Mouse (Mus musculus) spleen, postnatal 14 days (tissue): Measurements from ENCODE around the gene Csk.
A peak's percentile ranks its signal among the peaks of the same experiment; 100 is the strongest.

Experiments used
- DNase-seq, 2 experiments: peaks; one replicate each; pipeline ENCODE4 v3.0.0; 2021 to 2022; ENCODE audit warnings: low spot score in 2 of 2

The Csk gene

GRCm38 (mm10) chr9:57653283-57653682, at the start of gene Csk:
Gene Csk (minus strand): TSS chr9:57653631.
- DNase-seq = no peak

- DNase-seq = no peak
Measured at GRCm38 (mm10) chr9:57698466-57699150, 45.2 kb upstream of the Csk start.

- DNase-seq = no peak
Measured at GRCm38 (mm10) chr9:57697380-57697779, 43.9 kb upstream of the Csk start.

- DNase-seq = no peak
Measured at GRCm38 (mm10) chr9:57696380-57697285, 43.2 kb upstream of the Csk start.

- DNase-seq = no peak
Measured at GRCm38 (mm10) chr9:57694108-57694507, 40.7 kb upstream of the Csk start.

- no peak for DNase-seq
Measured at GRCm38 (mm10) chr9:57688606-57689005, 35.2 kb upstream of the Csk start.

GRCm38 (mm10) chr9:57688158-57688557, 34.7 kb upstream of the Csk start:
- DNase-seq = no peak

GRCm38 (mm10) chr9:57687751-57688150, 34.3 kb upstream of the Csk start, which contains the start of gene Cyp1a1:
Gene Cyp1a1 (plus strand): TSS chr9:57687928.
- DNase-seq = no peak

- DNase-seq = no peak
Measured at GRCm38 (mm10) chr9:57686011-57686410, 32.6 kb upstream of the Csk start.

GRCm38 (mm10) chr9:57683520-57683919, 30.1 kb upstream of the Csk start, which contains the start of gene Cyp1a2:
Gene Cyp1a2 (minus strand): TSS chr9:57683703.
- DNase-seq = no peak

GRCm38 (mm10) chr9:57681411-57681810, 28.0 kb upstream of the Csk start:
- DNase-seq = no peak

GRCm38 (mm10) chr9:57671500-57671899, 18.1 kb upstream of the Csk start:
- DNase-seq = no peak

GRCm38 (mm10) chr9:57671037-57671436, 17.6 kb upstream of the Csk start:
- DNase-seq = no peak

GRCm38 (mm10) chr9:57669566-57669965, 16.1 kb upstream of the Csk start:
- DNase-seq = no peak

- DNase-seq = no peak
Measured at GRCm38 (mm10) chr9:57668277-57668676, 14.8 kb upstream of the Csk start.

GRCm38 (mm10) chr9:57667817-57668216, 14.4 kb upstream of the Csk start:
- DNase-seq = no peak

GRCm38 (mm10) chr9:57667136-57667535, 13.7 kb upstream of the Csk start:
- DNase-seq = no peak

- no peak for DNase-seq
Measured at GRCm38 (mm10) chr9:57666536-57666935, 13.1 kb upstream of the Csk start.

GRCm38 (mm10) chr9:57664616-57665015, 11.2 kb upstream of the Csk start:
- DNase-seq = no peak

- no peak for DNase-seq
Measured at GRCm38 (mm10) chr9:57661552-57661951, 8.1 kb upstream of the Csk start.

- no peak for DNase-seq
Measured at GRCm38 (mm10) chr9:57660501-57660900, 7.1 kb upstream of the Csk start.

- peak; percentile 48 to 65 for DNase-seq
Measured at GRCm38 (mm10) chr9:57659774-57660173, 6.3 kb upstream of the Csk start.

- no peak for DNase-seq
Measured at GRCm38 (mm10) chr9:57658970-57659369, 5.5 kb upstream of the Csk start.
